Mouse (Mus musculus) induced T-regulatory cell, adult 2 months (primary cell): ENCODE results near the gene Zfp646.

ENCODE experiments used
- DNase-seq: peaks from one replicate; pipeline ENCODE4 v3.0.0-alpha.2; 2012; ENCODE audit warnings: low read depth

Gene Zfp646

GRCm38 (mm10) chr7:127921516-127921915, 45.5 kb downstream of the Zfp646 start:
- DNase-seq = peak; percentile 44

DNA sequence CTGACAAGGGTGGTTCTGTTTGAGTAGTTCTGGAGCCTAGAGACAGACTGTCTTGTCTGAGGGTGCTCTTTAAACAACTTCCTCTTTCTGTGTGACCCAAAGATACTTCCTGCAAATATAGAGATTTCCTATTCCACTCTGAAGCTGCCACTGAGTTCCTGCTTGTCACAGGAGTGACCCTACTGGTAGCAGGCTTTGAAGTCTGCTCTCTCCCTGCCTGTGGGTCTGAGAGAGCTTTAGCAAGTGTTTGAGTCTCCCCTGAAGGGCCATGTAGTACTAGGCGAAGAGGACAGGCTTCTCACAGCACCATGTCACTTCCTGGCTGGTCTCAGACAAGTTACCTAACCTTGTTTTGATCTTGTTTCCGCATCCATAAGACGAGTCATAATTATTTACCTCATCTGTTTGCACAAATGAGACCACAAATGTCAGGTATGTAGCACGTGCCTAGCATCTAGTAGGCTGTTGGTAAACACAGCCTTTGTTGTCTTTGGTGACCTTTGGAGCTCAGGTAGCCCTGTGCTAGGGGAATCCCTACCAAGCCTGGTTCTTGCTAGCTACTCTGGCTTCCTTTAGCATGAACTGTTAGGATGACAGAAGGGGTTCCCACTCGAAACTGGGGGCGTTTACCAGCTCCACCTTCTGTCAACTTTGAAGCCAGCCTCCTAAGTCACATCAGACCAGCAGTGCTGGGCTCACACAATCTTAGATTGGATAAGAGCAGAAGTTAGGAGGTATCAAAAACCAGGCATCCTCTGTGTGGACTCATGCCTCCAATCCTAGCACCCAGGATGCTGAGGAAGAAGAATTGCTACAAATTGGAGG, 46.6 kb downstream of the Zfp646 start:
- DNase-seq = peak; percentile 83

DNA sequence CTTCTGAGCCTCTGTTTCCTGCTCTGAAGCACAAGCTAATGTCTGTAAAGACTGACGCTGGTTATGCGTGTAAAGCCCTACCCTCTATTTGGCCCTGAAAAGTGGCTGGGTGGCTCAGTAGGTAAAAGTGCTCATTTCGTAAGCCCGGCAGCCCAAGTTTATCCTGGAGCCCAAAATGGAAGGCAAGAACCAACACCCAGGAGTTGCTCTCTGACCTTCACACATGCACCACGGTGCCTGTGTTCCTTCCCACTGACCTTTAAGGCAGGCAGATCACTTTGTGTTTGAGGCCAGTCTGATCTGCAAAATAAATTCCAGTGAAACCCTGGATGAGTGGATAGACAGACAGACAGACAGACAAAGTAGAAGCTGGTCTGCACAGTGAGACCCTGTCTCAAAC, 47.7 kb downstream of the Zfp646 start:
- DNase-seq = no peak

- no peak for DNase-seq
Observed at GRCm38 (mm10) chr7:127925252-127925651, 49.2 kb downstream of the Zfp646 start.

DNA sequence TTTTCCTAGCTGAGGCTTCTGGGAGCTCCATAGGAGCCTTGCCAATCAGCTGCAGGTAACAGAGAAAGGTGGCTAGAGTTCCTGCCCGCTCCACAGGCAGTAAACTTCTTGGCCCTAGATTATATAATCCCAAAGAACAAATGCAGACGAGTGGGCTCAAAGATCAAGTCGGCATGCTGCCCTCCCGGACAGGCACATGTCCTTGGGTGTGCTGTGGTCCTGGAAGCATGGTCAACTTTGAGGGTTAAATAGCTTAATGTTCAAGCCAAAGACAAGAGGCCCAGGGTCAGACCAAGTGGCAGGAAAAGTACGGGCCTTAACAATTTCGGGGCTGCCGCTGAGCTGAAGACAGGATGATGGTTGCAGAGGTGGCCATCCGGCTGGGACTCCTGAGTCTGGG, 50.0 kb downstream of the Zfp646 start:
- DNase-seq = no peak

DNA sequence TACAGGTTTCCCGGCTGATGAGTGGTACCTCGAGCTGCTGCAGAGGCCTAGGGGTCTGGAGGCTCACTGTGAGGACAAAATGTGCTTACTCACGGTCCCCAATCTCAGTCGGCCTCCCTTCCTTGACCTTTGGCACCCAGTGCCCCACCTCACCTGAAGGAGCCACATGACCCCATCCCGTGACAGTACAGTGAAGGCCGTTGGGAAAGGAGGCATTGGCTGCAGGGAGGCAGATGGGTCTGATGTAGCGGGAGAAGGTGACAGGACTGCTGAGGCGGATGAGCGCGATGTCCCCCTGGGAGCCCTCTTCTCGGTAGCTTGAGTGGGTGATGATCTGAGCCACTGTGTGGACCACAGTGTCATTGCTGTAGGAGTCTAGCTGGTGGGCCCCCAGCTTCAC, 50.8 kb downstream of the Zfp646 start:
- DNase-seq = no peak

- no peak for DNase-seq
Observed at GRCm38 (mm10) chr7:127927726-127928125, 51.7 kb downstream of the Zfp646 start.

GRCm38 (mm10) chr7:127928596-127928995, 52.6 kb downstream of the Zfp646 start:
- no peak for DNase-seq

GRCm38 (mm10) chr7:127929923-127930322, 53.9 kb downstream of the Zfp646 start, which contains the start of gene Prss8:
Gene Prss8, minus strand, starts transcription at chr7:127930104.
- DNase-seq = no peak

DNA sequence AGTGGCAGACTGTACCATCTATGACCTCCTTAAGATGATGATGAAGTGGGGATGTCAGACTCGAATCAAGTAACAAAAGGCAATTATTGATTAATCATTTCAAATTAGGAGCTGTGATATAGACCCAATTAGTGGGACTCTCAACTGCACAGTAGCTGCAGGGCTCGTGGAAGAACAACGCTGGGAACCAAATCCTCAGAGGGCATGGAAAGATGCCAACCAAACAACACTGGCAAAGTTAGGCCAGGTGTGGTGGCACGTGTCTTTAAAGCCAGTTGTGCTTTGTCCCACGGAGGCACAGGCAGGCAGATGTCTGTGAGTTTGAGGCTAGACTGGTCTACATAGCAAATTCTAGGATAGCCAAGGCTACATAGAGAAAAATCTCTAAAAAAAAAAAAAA, 54.6 kb downstream of the Zfp646 start:
- DNase-seq = no peak

- no peak for DNase-seq
Observed at GRCm38 (mm10) chr7:127931351-127932135, 55.5 kb downstream of the Zfp646 start.

GRCm38 (mm10) chr7:127932273-127933031, 56.4 kb downstream of the Zfp646 start:
- DNase-seq = peak; percentile 40

- DNase-seq = no peak
Observed at GRCm38 (mm10) chr7:127934075-127934474, 58.1 kb downstream of the Zfp646 start.

GRCm38 (mm10) chr7:127935028-127935722, 59.2 kb downstream of the Zfp646 start:
- DNase-seq = peak; percentile 96
